Mouse (Mus musculus) bone marrow, adult 2 months (tissue): ENCODE data around the gene Mdm1.

Experiments used
- CTCF ChIP-seq: fragments of 200-500 bp; IDR thresholded peaks from 2 replicates; pipeline ENCODE4 v1.5.1; 2011; ENCODE audit warnings: low read length, control low read depth; ENCODE audit not compliant: control insufficient read depth, insufficient read depth
- POLR2A ChIP-seq: fragments of 200-500 bp; IDR thresholded peaks from 2 replicates; pipeline ENCODE4 v1.6.1; 2011; ENCODE audit warnings: low read depth, mild to moderate bottlenecking, control low read depth, low read length, borderline replicate concordance; ENCODE audit not compliant: control insufficient read depth

DNA sequence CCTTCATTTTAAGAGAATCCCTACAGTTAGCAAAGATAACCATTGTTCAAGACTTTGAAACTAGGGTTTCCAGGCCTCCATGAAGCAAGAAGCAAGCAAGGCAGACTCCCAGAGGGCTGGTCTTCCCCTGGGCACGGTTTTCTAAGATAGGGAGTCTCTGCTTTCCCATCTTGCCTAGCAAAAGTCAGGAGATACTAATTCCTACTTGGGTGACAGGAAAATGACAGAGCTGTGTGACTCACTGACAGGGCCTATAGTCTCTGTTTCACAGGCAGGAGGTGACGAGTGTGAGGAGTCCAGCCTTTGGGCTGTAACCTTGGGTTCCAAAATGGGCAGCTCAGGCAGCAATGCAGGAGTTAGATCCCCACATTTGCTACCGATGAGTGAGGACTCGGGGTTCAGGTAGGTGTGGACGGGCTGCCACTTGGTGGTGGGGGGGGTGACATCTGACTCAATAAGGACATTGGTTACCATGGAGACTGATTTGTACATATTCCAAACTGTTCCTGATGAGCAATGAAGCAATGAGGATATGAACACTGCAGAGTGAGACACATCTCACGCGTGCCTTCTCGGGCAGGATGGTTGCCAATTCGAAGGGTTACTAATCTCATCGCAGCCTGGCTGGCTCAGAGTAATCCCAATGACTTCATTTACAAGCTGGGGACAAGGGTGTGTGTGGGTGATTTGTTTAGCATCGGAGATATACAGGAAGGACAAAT is 19.0 kb upstream of the Mdm1 start:
- no peak for TF ChIP-seq POLR2A
- TF ChIP-seq CTCF: no peak
